Mouse (Mus musculus) mature B cell (primary cell): Measurements from ENCODE around the gene D130043K22Rik.

Source experiments
- in situ Hi-C: fragments of 300-500 bp; cut with MboI; formaldehyde crosslinking; loops from 2 replicates; pipeline ENCODE4 v1.14.3; 2019

D130043K22Rik gene

DNA sequence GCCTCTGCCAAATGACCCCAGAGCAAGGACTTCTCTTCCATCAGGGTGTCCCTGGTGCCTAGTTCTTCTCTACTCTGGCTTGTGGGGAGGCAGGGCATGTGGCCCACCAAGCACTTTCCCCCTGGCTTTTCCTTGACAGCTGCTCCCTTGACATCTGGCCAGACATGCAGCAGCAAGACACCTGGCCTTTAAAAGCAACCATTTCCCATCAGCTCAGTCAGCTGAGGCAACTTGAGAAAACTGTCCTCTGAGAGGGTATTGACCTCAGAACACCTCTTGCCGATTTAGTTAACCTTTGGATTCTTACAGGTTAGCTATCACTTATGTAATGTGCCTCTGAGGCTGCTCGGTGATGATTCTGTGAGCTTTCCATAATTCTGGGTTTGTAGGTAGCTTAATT is 48.9 kb downstream of the D130043K22Rik start:
- in situ Hi-C loops: no loop called here

DNA sequence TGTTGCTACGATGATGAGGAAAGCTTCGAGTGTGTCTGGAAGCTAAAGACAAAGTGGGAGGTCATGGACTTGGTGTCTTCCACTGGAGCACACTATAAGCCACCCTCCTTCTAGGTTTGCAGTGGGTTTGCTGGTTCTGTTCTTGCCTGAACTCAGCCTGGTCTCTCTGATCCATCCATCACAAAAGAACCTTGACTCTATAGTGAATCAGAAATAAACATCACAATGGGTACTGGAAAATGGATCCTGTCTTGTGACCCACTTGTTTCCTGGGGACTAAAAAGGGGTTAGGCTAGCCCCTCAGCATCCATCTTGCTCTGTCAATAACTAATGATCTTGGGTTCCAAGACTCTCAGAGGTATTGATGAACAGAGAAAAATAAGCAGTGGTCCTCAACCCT is 57.0 kb downstream of the D130043K22Rik start:
- in situ Hi-C loops: no loop called here

DNA sequence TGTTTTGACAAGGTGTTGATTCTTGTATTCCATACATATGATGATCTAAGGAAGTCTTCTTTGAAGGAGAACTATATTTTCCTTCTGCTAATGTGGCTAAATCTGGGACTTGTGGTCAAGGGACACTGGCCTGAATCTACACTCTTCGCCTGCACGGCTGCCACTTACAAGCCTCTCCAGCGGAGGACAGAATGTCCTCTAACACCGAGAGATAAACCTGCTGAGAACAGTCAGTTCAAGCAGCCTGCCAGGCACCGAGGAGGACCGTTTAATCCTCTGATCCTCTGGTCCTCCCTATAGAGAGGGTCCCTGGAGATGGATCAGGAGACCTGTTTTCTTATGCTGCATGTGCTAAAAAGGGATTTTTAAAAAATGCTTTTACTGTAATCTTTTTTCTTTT is 58.5 kb downstream of the D130043K22Rik start:
- in situ Hi-C loops: no loop called here

DNA sequence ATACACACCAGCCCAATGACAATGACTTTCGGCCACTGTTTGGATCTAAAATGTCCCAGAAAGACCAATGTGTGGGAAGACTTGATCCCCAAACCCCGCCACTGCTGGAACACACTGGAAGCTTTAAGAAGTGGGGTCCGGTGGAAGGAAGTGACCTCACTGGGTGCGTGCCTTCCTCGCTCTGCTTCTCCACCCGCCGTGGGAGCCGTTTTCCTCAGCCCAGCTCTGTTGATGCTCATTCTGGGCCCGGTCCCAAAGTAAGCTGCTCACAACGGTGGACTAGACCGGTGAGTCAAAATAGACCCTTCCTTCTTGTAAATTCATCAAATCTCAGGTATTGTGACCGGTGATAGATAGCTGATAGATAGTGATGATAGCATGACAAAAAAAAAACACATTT is 60.5 kb downstream of the D130043K22Rik start:
- in situ Hi-C loops: no loop called here

DNA sequence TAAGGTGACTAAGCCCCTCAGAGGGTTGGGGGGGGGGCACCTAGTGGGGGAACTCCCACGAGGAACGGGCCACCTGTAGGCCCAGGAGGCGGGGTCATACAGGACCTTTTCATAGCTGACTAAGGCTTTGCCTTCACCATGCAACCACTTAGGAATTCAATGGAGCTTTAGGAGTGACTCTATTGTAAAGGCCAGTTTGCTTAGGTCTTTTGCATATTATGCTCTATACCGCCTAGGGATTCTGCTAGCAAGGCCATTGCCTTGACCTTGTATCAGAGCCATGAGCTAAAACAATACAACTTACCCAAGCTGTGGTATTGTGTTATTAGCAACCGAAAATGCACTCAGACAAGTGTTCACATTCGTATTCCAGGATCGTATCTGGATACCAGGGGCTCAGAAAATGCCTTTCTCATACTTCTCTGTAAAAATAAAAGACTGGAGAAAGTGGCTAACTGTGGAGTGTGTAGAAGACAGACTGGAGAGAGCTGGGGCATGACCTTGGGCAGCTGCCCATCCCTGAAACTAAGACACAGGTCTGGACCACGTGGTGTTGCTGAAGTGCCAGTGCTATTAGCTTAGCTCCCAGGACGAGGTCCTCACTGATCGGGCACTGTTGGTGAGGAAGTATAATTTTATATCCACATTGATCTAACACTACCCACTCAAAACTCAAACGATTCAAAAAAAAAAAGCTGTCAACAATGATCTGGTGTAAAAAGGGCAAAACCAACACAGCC is 62.1 kb downstream of the D130043K22Rik start:
- in situ Hi-C loops: no loop called here

DNA sequence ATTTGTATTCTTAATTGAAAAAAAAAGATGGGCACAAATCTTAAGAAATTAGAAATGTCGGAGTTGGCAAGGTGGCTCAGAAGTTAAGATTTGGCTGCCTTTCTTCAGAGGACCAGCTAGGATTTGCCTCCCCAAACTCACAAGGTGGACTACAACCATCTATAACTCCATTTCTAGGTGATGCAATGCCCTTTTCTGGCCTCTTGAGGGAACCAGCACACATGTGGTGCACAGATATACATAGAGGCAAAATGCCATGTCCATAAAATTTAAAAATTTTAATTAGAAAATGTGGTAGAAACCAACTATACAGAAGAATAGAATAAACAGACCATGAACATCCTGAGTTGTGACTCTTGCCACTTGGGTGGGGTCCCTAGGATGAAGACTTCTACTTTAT is 64.2 kb downstream of the D130043K22Rik start:
- in situ Hi-C loops: no loop called here

DNA sequence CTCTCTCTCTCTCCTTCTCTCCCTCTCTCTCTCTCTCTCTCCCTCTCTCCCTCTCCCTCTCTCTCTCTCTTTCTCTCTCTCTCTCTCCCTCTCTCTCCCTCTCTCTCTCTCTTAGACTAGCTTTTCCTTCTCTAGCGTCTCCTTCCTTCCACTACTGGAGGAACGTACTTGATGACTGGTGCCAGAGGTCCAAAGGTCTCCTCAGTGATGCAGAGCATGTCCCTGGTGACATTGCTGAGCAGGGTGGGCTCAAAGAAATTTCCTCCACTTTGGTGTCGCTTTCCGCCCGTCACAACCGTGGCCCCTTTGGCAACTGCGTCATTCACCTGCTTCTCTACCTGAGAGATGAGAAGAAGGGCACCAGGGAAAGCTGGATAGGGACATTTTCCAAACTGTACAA is 68.6 kb downstream of the D130043K22Rik start:
- in situ Hi-C loops: no loop called here

DNA sequence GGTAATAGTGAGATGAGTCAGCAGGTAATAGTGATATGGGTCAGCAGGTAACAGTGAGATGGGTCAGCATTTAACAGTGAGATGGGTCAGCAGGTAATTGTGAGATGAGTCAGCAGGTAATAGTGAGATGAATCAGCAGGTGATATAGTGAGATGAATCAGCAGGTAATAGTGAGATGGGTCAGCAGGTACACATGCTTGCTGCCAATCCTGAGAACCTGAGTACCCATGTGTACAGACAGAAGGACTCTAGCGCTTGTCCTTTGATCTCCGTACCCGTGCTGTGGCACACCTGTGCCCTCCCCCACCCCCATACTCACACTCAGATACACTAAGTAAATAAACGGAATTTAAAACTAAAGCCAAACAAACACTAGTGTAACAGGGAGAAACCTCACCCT is 70.0 kb downstream of the D130043K22Rik start:
- in situ Hi-C loops: no loop called here

DNA sequence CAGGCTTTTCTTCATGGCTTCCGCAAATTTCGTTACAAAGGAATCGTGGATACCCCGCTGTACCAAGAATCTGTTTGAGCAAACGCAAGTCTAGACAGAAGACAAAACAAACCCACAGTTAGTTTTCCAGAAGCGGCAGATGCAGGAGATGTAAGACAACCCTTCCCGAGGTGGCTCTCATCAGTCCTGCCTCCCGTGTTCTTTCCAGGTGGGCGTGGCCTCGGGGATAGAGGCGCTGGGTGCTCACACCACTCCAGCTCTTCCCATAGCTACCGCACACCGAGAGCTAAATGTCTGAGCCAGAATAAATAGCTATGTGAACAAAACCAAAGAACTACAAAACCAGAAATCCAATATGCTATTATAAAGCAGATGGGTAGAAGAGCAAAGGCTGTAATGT is 70.9 kb downstream of the D130043K22Rik start:
- in situ Hi-C loops: no loop called here

DNA sequence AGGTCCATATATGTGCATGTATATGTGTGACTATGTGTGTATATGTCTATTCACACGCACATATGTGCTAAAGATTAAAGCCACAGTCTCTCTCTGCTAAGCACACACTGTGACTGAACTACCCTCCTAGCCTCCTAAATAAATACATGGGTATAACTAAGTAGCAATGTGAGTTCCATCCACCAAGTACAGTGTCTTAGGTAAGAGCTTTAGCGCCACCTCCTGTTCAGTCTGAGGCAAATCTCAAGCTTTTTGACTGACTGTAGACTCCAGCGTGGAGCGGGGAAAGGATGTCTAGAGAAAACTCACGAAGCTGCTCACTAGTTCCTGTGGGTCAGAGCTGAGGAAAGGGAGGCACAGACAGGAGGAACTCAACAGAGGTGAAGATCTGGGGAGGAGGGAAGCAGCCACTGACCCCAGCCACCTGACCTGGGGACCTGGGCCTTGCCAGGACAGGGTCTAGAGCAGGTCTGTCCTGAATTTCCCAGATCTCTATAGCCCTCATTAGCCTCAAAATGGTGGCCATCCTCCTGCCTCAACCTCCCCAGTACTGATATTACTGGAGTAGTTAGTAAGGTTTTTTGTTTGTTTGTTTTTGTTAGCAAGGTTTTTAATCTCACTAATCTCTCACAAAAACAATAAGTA is 75.5 kb downstream of the D130043K22Rik start:
- in situ Hi-C loops: loop anchor here (10.0 kb wide), 1 partner anchor 436 kb away; no protein-coding TSS in a partner anchor

DNA sequence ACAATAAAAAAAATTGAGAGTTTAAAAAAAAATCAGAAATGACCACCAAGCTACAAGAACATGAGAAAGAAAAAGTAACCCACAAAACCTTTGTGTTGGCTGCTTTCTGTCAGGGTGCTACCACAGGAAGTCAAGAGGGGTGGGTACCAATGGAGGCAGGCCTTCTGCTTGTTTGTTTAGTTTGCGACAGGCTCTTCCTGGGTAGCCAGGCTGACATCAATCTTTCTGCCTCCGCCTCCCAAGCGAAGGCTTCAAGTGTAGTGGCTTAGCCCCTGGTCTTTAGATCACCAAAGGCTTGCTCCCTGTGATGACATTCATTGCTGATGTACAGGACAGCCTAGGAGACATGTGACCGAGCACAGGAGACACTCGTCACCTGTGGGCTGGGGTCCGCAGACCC is 76.3 kb downstream of the D130043K22Rik start:
- in situ Hi-C loops: loop anchor here (10.0 kb wide), 1 partner anchor 436 kb away; no protein-coding TSS in a partner anchor

DNA sequence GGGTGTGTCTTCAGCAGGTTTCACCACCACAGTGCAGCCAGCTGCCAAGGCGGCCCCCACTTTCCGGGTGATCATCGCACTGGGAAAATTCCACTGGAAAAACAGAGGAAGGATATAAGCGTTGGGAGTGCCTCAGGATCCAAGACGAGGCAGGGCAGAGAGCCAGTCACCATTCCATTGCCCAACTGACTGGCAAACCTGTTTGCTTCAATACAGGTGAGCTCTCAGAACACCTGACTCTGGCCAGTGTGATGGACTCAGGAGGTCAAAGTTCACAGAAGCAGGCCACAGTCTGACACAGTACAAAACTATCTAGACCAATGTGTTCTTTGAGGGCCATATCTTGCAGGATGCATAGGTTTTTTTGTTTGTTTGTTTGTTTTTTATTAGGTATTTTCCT is 79.1 kb downstream of the D130043K22Rik start:
- in situ Hi-C loops: loop anchor here (10.0 kb wide), 1 partner anchor 439 kb away; no protein-coding TSS in a partner anchor

DNA sequence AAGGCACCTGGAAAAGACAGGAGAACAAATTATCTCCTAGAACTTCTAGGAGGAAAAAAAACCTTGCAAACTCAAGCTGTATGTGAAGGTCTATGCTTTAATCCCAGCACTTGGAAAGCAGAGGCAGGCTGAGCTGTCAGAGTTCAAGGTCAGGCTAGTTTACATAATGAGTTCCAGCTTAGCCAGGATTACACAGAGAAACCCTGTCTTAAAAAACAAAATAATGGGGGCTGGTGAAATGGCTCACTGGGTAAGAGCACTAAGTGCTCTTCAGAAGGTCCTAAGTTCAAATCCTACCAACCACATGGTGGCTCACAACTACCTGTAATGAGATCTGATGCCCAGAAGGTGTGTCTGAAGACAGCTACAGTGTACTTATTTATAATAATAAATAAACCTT is 85.7 kb downstream of the D130043K22Rik start:
- in situ Hi-C loops: no loop called here

DNA sequence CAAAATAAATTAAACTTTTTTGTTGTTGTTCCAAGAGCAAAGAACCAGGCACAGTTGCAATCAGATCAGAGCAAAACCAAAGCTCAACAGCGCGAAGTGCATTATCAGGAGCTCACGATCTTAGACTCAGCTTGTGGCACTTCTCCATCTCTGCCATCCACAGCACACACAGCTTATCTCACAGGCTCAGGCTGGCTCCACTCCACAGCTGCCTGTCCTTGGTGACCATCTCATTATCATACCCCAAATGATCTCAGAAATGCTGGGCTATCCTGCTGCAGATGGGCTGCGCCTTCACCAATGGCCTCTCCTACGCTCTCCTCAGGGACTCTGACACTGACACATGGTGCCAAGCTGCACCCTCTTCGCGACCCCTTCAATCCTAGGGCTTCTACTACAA is 88.3 kb downstream of the D130043K22Rik start:
- in situ Hi-C loops: no loop called here

DNA sequence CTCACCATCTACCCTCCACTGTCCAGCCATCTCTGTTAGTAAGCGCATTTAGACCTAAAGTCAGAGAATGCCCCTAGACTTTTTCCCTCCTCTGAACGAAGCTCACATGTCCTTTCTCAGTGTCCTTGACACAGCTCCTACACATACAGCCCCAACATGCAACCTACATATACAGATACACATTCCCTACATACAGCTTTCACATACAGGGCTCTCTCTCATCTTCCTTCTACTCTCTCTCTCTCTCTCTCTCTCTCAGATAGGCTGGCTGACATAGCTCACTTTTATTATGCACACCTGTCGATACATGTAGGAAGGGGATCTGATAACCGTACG is 91.8 kb downstream of the D130043K22Rik start:
- in situ Hi-C loops: no loop called here

DNA sequence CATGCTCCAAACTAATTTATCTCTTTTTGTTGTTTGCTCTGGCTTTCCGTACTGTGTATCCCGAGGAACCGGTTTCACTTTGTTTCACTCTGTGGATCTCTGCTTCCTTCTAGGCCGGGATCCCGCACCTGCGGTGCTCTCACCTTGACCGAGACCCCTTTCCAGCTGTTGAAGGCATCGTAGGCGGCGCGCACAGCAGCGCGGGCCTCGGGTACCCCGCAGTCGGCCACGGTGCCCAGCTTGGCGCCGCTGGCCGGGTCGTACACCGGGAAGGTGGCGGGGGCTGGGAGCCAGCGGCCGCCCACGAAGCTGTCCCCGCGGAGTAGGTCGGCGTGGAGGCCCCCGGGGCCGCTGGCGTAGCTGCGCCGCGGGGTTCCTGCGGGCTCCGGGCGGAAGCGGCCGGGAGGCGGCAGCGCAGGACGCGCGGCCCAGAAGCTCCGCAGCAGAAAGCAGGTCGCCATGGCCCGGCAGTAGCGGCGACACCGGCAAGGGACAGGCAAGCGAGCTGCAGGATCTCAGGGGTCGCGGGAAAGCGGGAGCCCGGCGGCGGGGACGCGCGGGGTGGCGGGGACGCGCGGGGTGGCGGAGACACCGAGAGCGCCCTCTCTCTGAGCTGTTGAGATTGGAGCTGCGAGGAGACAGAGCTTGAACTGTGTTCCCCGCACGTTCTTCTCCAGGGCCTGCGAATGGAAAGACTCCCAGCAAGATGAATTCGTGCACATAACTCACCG is 92.3 kb downstream of the D130043K22Rik start, which contains the start of gene Aldh5a1:
Gene Aldh5a1 (minus strand): TSS at position 554 of the 731 bp plus-strand sequence.
- in situ Hi-C loops: no loop called here

DNA sequence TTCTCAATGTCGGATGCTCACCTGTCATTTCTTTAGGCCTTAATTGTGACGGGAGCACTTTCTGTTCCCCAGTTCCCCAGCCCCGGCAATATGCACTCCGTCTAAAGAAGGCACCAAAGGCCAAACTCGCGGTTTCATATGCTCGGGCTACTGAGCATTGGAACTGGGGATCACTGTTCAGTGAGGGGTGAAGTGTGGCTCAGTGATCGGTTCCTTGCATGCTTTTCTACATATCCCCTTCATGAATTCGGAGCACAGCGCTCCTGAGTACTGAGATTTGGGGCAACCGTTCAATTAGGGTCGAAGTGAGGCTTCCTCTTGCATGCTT is 92.9 kb downstream of the D130043K22Rik start:
- in situ Hi-C loops: no loop called here

DNA sequence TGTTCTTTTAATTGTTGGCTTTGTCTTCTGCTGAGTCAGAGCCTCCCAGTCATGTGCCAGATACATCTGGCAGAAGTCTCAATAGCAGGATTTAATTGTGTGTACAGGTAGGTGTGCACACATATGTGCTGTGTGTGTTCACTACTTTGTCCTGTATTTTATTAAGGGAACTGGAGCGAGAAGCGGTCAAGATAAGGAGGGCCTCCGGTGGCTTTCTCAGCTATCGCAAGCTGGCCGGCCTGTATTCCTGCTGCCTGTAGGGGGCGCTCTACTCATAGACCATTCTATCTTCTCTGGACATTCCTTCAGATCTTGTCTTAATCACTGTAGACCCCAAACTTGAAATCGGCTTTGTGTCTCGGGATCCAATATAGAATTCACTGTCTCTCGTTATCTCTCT is 93.7 kb downstream of the D130043K22Rik start:
- in situ Hi-C loops: no loop called here

DNA sequence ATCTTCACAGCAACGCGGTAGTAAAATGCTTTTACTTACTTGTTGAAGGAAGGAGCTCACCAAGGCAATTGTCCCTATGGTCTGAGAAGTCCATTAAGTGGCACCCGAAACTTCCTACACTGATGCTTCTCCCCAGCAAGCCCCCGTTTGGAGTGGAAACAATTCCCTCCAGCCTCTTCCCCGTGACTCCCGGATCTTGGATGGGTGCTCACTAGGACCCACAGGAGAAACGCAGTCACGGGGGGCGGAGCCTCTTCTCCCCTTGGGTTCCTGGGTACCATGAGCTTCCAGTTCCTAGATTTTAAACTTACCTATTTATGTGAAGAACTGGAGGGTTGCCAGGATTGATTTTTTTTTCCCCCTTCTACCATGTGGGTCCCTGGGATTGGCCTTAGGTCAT is 94.5 kb downstream of the D130043K22Rik start:
- in situ Hi-C loops: no loop called here

DNA sequence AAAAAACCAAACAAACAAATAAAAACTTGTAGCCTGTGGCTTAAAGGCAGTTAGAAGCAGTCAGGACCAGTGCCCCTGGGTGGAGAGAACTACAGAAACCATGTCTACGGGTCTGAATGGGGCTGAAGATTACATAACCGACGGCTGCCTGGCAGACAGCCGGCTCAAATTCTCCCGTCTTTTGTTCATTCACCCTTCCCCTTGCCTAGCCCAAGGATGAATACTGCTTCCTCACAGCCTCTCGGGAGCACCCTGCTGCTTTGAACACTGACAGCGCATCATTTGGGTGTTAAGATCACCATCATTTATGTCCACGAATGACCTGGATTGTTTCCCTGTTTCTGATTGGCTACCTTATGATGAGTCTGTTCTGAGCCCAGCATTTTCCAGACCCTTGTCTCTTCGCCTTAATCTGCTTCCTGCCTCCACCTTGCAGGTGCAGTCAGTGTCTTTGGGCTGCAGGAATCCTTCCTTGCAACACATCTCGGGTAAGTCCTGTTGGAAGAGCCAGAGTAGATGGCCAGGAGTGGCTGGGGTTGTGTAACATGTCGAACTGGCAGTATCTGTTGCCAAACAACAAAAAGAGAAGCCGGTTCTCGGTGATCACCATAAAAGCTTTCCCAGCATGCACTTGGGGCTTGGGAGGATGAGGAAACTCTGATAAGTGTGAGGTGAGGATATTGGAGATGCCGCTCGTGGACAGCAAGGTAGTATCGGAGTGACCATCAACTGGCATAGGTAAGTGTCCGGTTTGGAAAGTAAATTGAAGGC is 97.8 kb downstream of the D130043K22Rik start, which contains the start of gene Gpld1:
Gene Gpld1 (plus strand): TSS at position 641 of the 771 bp plus-strand sequence.
- in situ Hi-C loops: no loop called here

DNA sequence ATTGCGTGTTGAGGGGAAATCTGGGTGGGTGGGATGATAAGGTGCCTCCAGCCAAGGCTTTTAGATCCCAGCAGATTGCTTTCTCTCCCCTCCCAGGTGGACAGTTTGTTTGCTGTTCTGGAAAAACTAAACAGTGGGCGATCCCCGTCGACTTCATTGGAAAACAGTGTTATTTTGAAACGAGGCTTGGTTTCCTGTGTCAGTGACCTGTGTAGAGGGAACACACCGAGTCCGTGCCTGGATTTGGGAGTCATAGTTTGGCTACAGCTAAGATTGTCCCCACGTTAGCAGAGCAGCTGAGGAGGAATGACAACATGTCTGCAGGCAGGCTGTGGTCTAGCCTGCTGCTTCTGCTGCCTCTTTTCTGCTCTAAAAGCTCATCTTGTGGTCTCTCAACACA is 98.4 kb downstream of the D130043K22Rik start:
- in situ Hi-C loops: no loop called here

DNA sequence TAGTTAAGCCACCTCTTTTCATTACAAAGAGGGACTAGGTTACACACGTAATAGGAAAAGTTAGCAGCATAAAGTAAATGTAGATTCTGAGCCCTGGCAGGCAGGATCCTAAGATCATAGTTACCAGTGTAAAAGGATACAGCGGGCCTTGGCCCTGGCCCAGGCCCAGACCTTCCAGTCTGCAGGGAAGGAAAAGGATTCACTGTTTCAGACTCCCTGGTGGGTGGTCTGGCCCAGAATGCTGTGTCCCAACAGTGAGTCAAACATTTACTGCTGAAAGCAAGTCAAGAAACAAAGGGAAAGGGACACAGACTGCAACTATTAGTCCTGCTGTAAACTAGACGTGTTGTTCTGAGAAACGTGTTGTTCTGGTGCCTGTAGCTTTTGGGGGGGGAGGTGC is 100.6 kb downstream of the D130043K22Rik start:
- in situ Hi-C loops: no loop called here
